Comparison of ENCODE assay signal across 20 mouse cellular contexts in genomic region chr9:102371936-102372335, GRCm38 (mm10). TPM values are rescaled to one million over a fixed set of nuclear protein-coding genes. Genes with fewer than 3 reads are reported as not detected.
"Had no signal": no experiment of that assay in that cellular context is flagged by ENCODE, and none has a peak within 500 bp of the region (broad histone marks: within the 10 kb centered on the region; RNA-seq: fewer than 3 reads in every experiment).

No protein-coding gene starts in this region.

- H3K4me1 ChIP-seq: neural tube, embryonic 13.5 days; neural tube, embryonic 15.5 days had no signal

- H3K4me2 ChIP-seq: lung, embryonic 14.5 days; midbrain, embryonic 12.5 days; neural tube, embryonic 13.5 days; neural tube, embryonic 15.5 days had no signal

- DNase-seq: lung, adult 18-20 months; lung, embryonic 14.5 days; lung, postnatal 10 days; lung, postnatal 4 days; midbrain, embryonic 14.5 days; retina, postnatal 1 day; right cerebral cortex, adult 18-20 months; right cerebral cortex, postnatal 25 days; right cerebral cortex, postnatal 4 days; spleen, adult 18-20 months; thymus, adult 18-20 months; thymus, postnatal 14 days; thymus, postnatal 36 days had no signal

- H3K27ac ChIP-seq: midbrain, embryonic 10.5 days; midbrain, embryonic 12.5 days; neural tube, embryonic 13.5 days; neural tube, embryonic 15.5 days had no signal

- H3K4me3 ChIP-seq: midbrain, embryonic 10.5 days; midbrain, embryonic 12.5 days; myocyte; neural tube, embryonic 13.5 days; neural tube, embryonic 15.5 days had no signal

- ATAC-seq: midbrain, embryonic 16.5 days had no signal

- H3K9ac ChIP-seq: lung, embryonic 14.5 days; midbrain, embryonic 12.5 days; neural tube, embryonic 13.5 days; neural tube, embryonic 15.5 days had no signal

- H3K9me3 ChIP-seq: midbrain, embryonic 10.5 days; midbrain, embryonic 12.5 days; neural tube, embryonic 13.5 days; neural tube, embryonic 15.5 days had no signal

- H3K36me3 ChIP-seq: midbrain, embryonic 10.5 days; midbrain, embryonic 12.5 days; neural tube, embryonic 13.5 days; neural tube, embryonic 15.5 days had no signal

- H3K27me3 ChIP-seq: midbrain, embryonic 12.5 days; neural tube, embryonic 13.5 days; neural tube, embryonic 15.5 days had no signal

RNA-seq across cellular contexts. Expression of gene Ephb1, which starts 17.4 kb away (rescaled TPM):
- total RNA-seq: megakaryocyte, adult 5-6 weeks had no signal
